Mouse (Mus musculus): ENCODE data around the gene Coro2b. TPM values are rescaled to one million over a fixed set of nuclear protein-coding genes. Genes with fewer than 3 reads are reported as not detected.

Gene Coro2b
- polyA plus RNA-seq, 1 experiment from 2014 or later, result 1.9 TPM

- no peaks in the 10 kb centered on the region for H3K9me3 ChIP-seq (replicated peaks; ENCODE audit: control insufficient read depth, low read length)
- ATAC-seq (ENCODE audit: low read depth), result no peak
- no peaks in the 10 kb centered on the region for H3K27me3 ChIP-seq (ENCODE audit: control insufficient read depth, insufficient read depth, low read depth, low read length)
- H3K4me3 ChIP-seq (ENCODE audit: low read depth, low read length), result no peak overlapping the region
- H3K4me1 ChIP-seq (ENCODE audit: control insufficient read depth, low read depth, low read length), result no peaks in the 10 kb centered on the region
- H3K36me3 ChIP-seq (ENCODE audit: control insufficient read depth, insufficient read depth), result no peaks in the 10 kb centered on the region
- no peak overlapping the region for H3K4me2 ChIP-seq (ENCODE audit: low read depth, low read length)
- no peak overlapping the region for H3K27ac ChIP-seq (ENCODE audit: low read length)
- H3K9ac ChIP-seq (ENCODE audit: low read depth, low read length), result no peak overlapping the region
- 43% methylated on average over 18 of the region's 18 CpGs for WGBS (ENCODE audit: insufficient replicate concordance)
Measured at GRCm38 (mm10) chr9:62497135-62498092, 39.4 kb downstream of the Coro2b start.

GRCm38 (mm10) chr9:62492306-62492990, 44.4 kb downstream of the Coro2b start:
- Histone ChIP-seq H3K4me1 (ENCODE audit: control insufficient read depth, low read depth, low read length) (peaks cover 3% of the 10 kb centered on the region; the same call in 1 of the 2 replicates), H3K36me3 (ENCODE audit: control insufficient read depth, insufficient read depth) (no peaks in the 10 kb centered on the region), H3K27ac (ENCODE audit: low read length) (no peak overlapping the region), H3K9me3 (replicated peaks; ENCODE audit: control insufficient read depth, low read length) (no peaks in the 10 kb centered on the region), H3K4me2 (ENCODE audit: low read depth, low read length) (no peak overlapping the region), H3K4me3 (ENCODE audit: low read depth, low read length) (no peak overlapping the region), H3K9ac (ENCODE audit: low read depth, low read length) (no peak overlapping the region), H3K27me3 (ENCODE audit: control insufficient read depth, insufficient read depth, low read depth, low read length) (no peaks in the 10 kb centered on the region)
- ATAC-seq (ENCODE audit: low read depth), result no peak
- 28% methylated on average over 6 of the region's 6 CpGs for WGBS (ENCODE audit: insufficient replicate concordance)

DNA sequence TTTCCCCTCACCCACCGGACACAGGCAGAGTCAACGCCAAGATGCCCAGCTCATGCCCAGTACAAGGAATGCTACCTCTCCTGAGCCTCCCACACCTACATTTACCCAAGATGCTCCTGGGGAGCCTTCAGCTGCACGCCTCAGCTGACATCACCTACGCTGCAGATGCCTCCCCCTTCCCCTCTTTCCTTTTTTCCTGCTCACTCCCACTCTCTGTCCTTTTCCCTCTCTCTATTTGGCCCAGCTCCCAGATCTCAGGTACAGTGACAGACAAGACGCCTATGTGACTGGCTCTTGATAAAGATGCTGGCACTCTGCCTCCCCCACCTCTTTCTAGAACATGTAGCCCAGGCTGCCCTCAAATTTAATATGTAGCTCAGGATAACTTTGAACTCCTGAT, 45.2 kb downstream of the Coro2b start:
- Histone ChIP-seq H3K4me2 (ENCODE audit: low read depth, low read length) (no peak overlapping the region), H3K4me1 (ENCODE audit: control insufficient read depth, low read depth, low read length) (peaks cover 3% of the 10 kb centered on the region; the same call in 1 of the 2 replicates), H3K9ac (ENCODE audit: low read depth, low read length) (no peak overlapping the region), H3K9me3 (replicated peaks; ENCODE audit: control insufficient read depth, low read length) (no peaks in the 10 kb centered on the region), H3K27ac (ENCODE audit: low read length) (no peak overlapping the region), H3K4me3 (ENCODE audit: low read depth, low read length) (no peak overlapping the region), H3K27me3 (ENCODE audit: control insufficient read depth, insufficient read depth, low read depth, low read length) (no peaks in the 10 kb centered on the region), H3K36me3 (ENCODE audit: control insufficient read depth, insufficient read depth) (no peaks in the 10 kb centered on the region)
- WGBS (ENCODE audit: insufficient replicate concordance), result 58% methylated on average over 5 of the region's 5 CpGs
- no peak for ATAC-seq (ENCODE audit: low read depth)

DNA sequence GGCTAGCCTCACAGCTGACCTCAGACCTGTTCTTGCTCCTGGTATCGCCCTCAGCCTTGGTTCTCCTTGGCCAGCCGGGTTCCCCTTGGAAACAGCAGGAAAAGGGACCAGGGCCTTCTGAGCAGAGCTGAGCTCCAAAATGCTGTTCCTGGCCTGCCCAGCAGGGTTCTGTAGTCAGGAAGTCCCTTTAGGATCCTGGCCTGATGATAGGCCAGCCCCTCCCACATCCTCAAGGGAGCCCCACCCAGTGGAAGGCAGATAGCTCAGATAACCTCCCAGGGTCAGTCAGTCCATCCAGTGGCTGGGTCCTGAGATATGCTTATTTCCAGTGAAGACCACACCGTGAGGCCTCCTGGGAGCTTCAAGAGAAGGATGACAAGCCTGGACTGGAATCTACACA, 45.7 kb downstream of the Coro2b start:
- Histone ChIP-seq H3K9me3 (replicated peaks; ENCODE audit: control insufficient read depth, low read length) (no peaks in the 10 kb centered on the region), H3K36me3 (ENCODE audit: control insufficient read depth, insufficient read depth) (no peaks in the 10 kb centered on the region), H3K27ac (ENCODE audit: low read length) (no peak overlapping the region), H3K9ac (ENCODE audit: low read depth, low read length) (no peak overlapping the region), H3K27me3 (ENCODE audit: control insufficient read depth, insufficient read depth, low read depth, low read length) (no peaks in the 10 kb centered on the region), H3K4me3 (ENCODE audit: low read depth, low read length) (no peak overlapping the region), H3K4me2 (ENCODE audit: low read depth, low read length) (no peak overlapping the region), H3K4me1 (ENCODE audit: control insufficient read depth, low read depth, low read length) (peaks cover 3% of the 10 kb centered on the region; the same call in 1 of the 2 replicates)
- WGBS (ENCODE audit: insufficient replicate concordance), result 30% methylated on average over 3 of the region's 3 CpGs
- ATAC-seq (ENCODE audit: low read depth), result peak; percentile 47; the same call in 1 of the 2 replicates

DNA sequence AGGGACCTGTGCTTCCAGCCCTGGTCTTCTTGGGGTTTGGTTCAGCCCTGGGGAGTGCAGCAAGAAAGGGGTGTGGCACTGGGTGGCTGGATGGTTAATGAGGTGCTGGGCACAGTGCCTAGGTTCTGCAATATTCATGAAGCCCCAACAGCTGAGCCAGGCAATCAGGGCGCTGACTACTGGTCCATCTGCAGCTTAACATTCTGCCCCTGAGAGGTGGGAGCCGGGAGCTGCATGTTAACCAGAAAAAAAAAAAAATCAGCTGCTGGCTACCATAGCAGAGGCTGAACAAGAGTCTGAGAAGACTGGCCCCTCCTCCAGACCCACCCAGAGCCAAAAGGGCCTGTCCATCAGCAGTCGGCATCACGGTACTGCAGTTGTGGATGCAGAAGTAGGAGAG, 52.7 kb downstream of the Coro2b start:
- H3K9ac ChIP-seq (ENCODE audit: low read depth, low read length), result no peak overlapping the region
- no peaks in the 10 kb centered on the region for H3K27me3 ChIP-seq (ENCODE audit: control insufficient read depth, insufficient read depth, low read depth, low read length)
- WGBS (ENCODE audit: insufficient replicate concordance), result 55% methylated on average over 4 of the region's 4 CpGs
- ATAC-seq (ENCODE audit: low read depth), result no peak
- H3K4me2 ChIP-seq (ENCODE audit: low read depth, low read length), result no peak overlapping the region
- H3K4me1 ChIP-seq (ENCODE audit: control insufficient read depth, low read depth, low read length), result no peaks in the 10 kb centered on the region
- H3K27ac ChIP-seq (ENCODE audit: low read length), result no peak overlapping the region
- H3K36me3 ChIP-seq (ENCODE audit: control insufficient read depth, insufficient read depth), result no peaks in the 10 kb centered on the region
- H3K9me3 ChIP-seq (replicated peaks; ENCODE audit: control insufficient read depth, low read length), result no peaks in the 10 kb centered on the region
- no peak overlapping the region for H3K4me3 ChIP-seq (ENCODE audit: low read depth, low read length)

DNA sequence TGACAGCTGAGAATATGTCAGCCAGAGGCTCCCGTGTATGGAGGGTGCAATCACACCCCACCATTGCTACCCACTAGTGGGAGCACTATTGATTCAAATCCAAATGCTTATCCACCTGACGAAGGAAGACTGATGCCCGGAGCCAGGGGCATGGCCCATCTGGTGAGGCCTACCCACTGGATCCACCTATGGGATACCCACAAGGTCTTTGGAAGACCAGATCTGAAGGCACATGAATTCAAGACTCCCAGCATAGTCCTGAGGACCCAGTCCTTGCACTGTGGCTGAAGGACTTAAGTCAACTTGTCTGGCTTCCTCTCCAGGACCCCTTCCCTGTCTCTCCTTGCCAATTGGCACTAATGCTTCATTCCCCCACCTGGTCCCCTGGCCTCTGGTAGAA, 54.1 kb downstream of the Coro2b start:
- Histone ChIP-seq H3K9ac (ENCODE audit: low read depth, low read length) (no peak overlapping the region), H3K27me3 (ENCODE audit: control insufficient read depth, insufficient read depth, low read depth, low read length) (no peaks in the 10 kb centered on the region), H3K4me2 (ENCODE audit: low read depth, low read length) (no peak overlapping the region), H3K9me3 (replicated peaks; ENCODE audit: control insufficient read depth, low read length) (no peaks in the 10 kb centered on the region), H3K27ac (ENCODE audit: low read length) (no peak overlapping the region), H3K4me3 (ENCODE audit: low read depth, low read length) (no peak overlapping the region), H3K36me3 (ENCODE audit: control insufficient read depth, insufficient read depth) (no peaks in the 10 kb centered on the region), H3K4me1 (ENCODE audit: control insufficient read depth, low read depth, low read length) (no peaks in the 10 kb centered on the region)
- WGBS (ENCODE audit: insufficient replicate concordance), result 57% methylated on average over 3 of the region's 3 CpGs
- ATAC-seq (ENCODE audit: low read depth), result no peak

DNA sequence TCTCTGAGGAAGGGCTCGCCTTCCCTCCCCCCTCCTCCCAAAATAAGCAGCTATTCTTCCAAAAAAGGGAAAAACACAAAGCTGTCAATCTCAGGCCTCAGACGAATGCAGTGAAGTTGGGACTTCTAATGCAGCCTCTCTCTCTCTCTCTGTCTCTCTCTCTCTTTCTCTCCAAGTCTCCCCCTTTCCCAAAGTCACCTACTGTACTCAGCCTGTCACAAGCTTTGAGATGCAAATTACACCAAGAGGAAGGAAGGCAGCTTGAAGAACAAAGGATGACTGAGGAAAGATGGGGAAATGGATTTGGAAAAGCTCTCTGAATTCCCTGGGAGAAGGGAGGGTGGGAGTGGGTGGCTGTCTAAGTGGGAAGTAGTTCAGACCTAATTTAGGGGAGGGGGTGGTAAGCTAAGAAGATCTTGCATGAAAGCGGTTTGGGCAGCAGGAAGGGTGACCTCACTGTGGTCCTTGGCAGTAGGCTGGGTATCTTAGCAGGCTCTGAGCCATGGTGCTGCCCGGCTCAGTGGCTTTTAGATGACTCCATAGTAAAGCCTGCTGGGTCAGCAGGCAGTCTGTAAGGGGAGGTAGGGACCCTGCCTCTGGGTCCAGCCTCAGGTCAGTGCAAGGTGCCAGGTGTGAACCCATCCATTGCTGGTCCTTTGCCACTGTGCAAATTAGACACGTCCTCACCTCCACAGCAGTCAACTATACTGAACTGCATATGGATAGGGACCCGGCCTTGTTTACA, 55.8 kb downstream of the Coro2b start:
- Histone ChIP-seq H3K4me1 (ENCODE audit: control insufficient read depth, low read depth, low read length) (no peaks in the 10 kb centered on the region), H3K9me3 (replicated peaks; ENCODE audit: control insufficient read depth, low read length) (no peaks in the 10 kb centered on the region), H3K36me3 (ENCODE audit: control insufficient read depth, insufficient read depth) (no peaks in the 10 kb centered on the region), H3K27ac (ENCODE audit: low read length) (no peak overlapping the region), H3K27me3 (ENCODE audit: control insufficient read depth, insufficient read depth, low read depth, low read length) (no peaks in the 10 kb centered on the region), H3K4me3 (ENCODE audit: low read depth, low read length) (no peak overlapping the region), H3K9ac (ENCODE audit: low read depth, low read length) (no peak overlapping the region), H3K4me2 (ENCODE audit: low read depth, low read length) (no peak overlapping the region)
- ATAC-seq (ENCODE audit: low read depth), result no peak
- 49% methylated on average over 6 of the region's 6 CpGs for WGBS (ENCODE audit: insufficient replicate concordance)

DNA sequence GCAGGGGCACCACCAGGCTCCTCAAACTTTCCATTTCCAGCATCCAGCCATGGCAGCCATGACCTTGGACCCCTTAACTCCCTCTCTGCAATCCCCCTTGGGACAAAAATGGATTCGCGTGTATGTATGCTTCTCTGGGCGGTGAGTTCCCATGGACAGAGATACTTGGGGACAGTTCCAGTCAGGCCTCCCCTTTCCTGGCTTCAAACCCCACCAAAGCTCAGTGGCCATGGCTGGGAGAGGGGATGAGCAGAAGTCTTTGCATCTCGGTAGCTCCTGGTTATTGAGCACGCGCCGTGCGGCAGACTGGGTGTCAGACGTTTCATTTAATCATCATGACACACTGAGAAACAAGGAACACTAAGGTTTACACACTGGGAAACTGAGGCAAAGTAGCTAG, 56.7 kb downstream of the Coro2b start:
- Histone ChIP-seq H3K36me3 (ENCODE audit: control insufficient read depth, insufficient read depth) (no peaks in the 10 kb centered on the region), H3K27me3 (ENCODE audit: control insufficient read depth, insufficient read depth, low read depth, low read length) (no peaks in the 10 kb centered on the region), H3K4me1 (ENCODE audit: control insufficient read depth, low read depth, low read length) (no peaks in the 10 kb centered on the region), H3K27ac (ENCODE audit: low read length) (no peak overlapping the region), H3K9ac (ENCODE audit: low read depth, low read length) (no peak overlapping the region), H3K9me3 (replicated peaks; ENCODE audit: control insufficient read depth, low read length) (no peaks in the 10 kb centered on the region), H3K4me3 (ENCODE audit: low read depth, low read length) (no peak overlapping the region), H3K4me2 (ENCODE audit: low read depth, low read length) (no peak overlapping the region)
- 75% methylated on average over 9 of the region's 9 CpGs for whole genome bisulfite sequencing (ENCODE audit: insufficient replicate concordance)
- no peak for ATAC-seq (ENCODE audit: low read depth)
